Mouse (Mus musculus): ENCODE data around the gene Cmtm6.

DNA sequence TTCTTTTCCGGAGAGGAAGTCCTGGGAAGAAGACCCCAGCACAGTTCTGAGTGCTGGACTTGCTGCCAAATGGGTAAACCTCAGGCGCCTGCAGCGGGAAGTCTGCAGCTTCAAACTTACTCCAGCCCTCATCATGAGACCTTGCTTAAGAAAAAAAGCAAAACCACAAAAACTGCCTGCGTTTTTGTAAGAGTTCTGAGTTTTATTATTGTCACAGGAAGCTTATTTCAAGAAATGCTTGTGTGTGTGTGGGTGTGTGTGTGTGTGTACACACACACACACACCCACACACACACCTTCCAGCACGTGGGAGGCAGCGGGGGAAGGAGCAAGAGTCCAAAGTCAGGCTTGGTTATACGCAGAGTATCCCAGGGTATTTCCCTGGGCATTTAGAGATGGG, 27.4 kb downstream of the Cmtm6 start:
- no peak for TF ChIP-seq CTCF (IDR thresholded peaks at IDR 0.05; ENCODE audit: extremely low read depth, insufficient read depth, insufficient read length, insufficient replicate concordance)
- no peak for TF ChIP-seq POLR2A (IDR thresholded peaks at IDR 0.05; ENCODE audit: low read depth, low read length)
